Mouse (Mus musculus): Measurements from ENCODE around the gene Cntfr. TPM values are rescaled to one million over a fixed set of nuclear protein-coding genes. Genes with fewer than 3 reads are reported as not detected.

The Cntfr gene
- polyA plus RNA-seq, 1 experiment from 2014 or later, result 8.2 TPM

GRCm38 (mm10) chr4:41682789-41683188 is 14.1 kb downstream of the Cntfr start:
- no peak overlapping the region for H3K9ac ChIP-seq
- no peak overlapping the region for H3K4me3 ChIP-seq (ENCODE audit: low read depth, low read length)
- peaks cover 29% of the 10 kb centered on the region for H3K4me1 ChIP-seq (ENCODE audit: insufficient read depth)
- WGBS, result 18% methylated on average over 6 of the region's 6 CpGs
- DNase-seq (no peak), ATAC-seq (ENCODE audit: insufficient read depth) (no peak)
- no peaks in the 10 kb centered on the region for H3K9me3 ChIP-seq (ENCODE audit: low read depth, low read length)
- H3K27me3 ChIP-seq (ENCODE audit: insufficient read depth, low read length), result peaks cover 2% of the 10 kb centered on the region; the same call in 1 of the 2 replicates
- 0 out of 2 replicates have a peak, but pooled peaks cover 2% of the 10 kb centered on the region for H3K36me3 ChIP-seq (ENCODE audit: insufficient read depth)
- TF ChIP-seq CTCF (IDR thresholded peaks at IDR 0.05; ENCODE audit: low read depth), result no peak
- peak overlapping the region; percentile 76; the same call in 1 of the 2 replicates for H3K27ac ChIP-seq (ENCODE audit: low read depth)
- H3K4me2 ChIP-seq, result peak overlapping the region; percentile 38

- no peak overlapping the region for H3K9ac ChIP-seq
- H3K4me1 ChIP-seq (ENCODE audit: insufficient read depth), result peaks cover 33% of the 10 kb centered on the region
- ATAC-seq (ENCODE audit: insufficient read depth), result no peak
- peak overlapping the region; percentile 76; the same call in 1 of the 2 replicates for H3K27ac ChIP-seq (ENCODE audit: low read depth)
- H3K27me3 ChIP-seq (ENCODE audit: insufficient read depth, low read length), result peaks cover 2% of the 10 kb centered on the region; the same call in 1 of the 2 replicates
- H3K4me3 ChIP-seq (ENCODE audit: low read depth, low read length), result no peak overlapping the region
- peak; percentile 66 for DNase-seq
- 0 out of 2 replicates have a peak, but pooled peaks cover 2% of the 10 kb centered on the region for H3K36me3 ChIP-seq (ENCODE audit: insufficient read depth)
- H3K4me2 ChIP-seq, result no peak overlapping the region
- H3K9me3 ChIP-seq (ENCODE audit: low read depth, low read length), result no peaks in the 10 kb centered on the region
- no peak for TF ChIP-seq CTCF (IDR thresholded peaks at IDR 0.05; ENCODE audit: low read depth)
- 42% methylated on average over 10 of the region's 10 CpGs for WGBS
These were observed 14.9 kb downstream of the Cntfr start for GRCm38 (mm10) chr4:41681947-41682346.

DNA sequence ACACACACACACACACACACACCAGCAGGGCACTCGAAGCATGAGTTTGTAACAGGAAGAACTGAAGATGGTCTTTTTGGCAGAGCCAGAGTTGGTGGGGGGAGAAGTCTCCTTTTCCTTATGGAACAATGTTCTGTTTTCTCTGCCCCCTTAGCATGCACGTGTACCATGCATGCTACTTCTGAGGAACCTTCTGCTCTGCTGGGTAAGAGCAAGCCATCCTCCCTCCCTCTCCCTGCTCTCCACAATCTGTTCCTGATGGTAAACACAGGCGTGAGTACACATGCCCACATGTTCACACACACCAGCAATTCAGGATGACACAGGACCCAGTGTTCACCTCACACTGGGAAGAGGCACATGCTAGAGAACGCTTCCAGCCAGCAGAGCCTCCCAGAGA is 15.7 kb downstream of the Cntfr start:
- no peak overlapping the region for H3K4me2 ChIP-seq
- peaks cover 40% of the 10 kb centered on the region for H3K4me1 ChIP-seq (ENCODE audit: insufficient read depth)
- DNase-seq (no peak), ATAC-seq (ENCODE audit: insufficient read depth) (no peak)
- H3K27ac ChIP-seq (ENCODE audit: low read depth), result no peak overlapping the region
- 55% methylated on average over 4 of the region's 4 CpGs for WGBS
- H3K9me3 ChIP-seq (ENCODE audit: low read depth, low read length), result no peaks in the 10 kb centered on the region
- H3K36me3 ChIP-seq (ENCODE audit: insufficient read depth), result 0 out of 2 replicates have a peak, but pooled peaks cover 2% of the 10 kb centered on the region
- H3K27me3 ChIP-seq (ENCODE audit: insufficient read depth, low read length), result peaks cover 2% of the 10 kb centered on the region; the same call in 1 of the 2 replicates
- no peak overlapping the region for H3K9ac ChIP-seq
- no peak overlapping the region for H3K4me3 ChIP-seq (ENCODE audit: low read depth, low read length)
- no peak for TF ChIP-seq CTCF (IDR thresholded peaks at IDR 0.05; ENCODE audit: low read depth)

GRCm38 (mm10) chr4:41679291-41679690 is 17.6 kb downstream of the Cntfr start:
- no peak for TF ChIP-seq CTCF (IDR thresholded peaks at IDR 0.05; ENCODE audit: low read depth)
- Histone ChIP-seq H3K4me3 (ENCODE audit: low read depth, low read length) (no peak overlapping the region), H3K4me2 (no peak overlapping the region), H3K27me3 (ENCODE audit: insufficient read depth, low read length) (peaks cover 2% of the 10 kb centered on the region; the same call in 1 of the 2 replicates), H3K9ac (0 out of 2 replicates have a peak overlapping the region, but pooled peaks have one; percentile 24), H3K4me1 (ENCODE audit: insufficient read depth) (peaks cover 44% of the 10 kb centered on the region), H3K36me3 (ENCODE audit: insufficient read depth) (0 out of 2 replicates have a peak, but pooled peaks cover 2% of the 10 kb centered on the region), H3K27ac (ENCODE audit: low read depth) (peak overlapping the region; percentile 5), H3K9me3 (ENCODE audit: low read depth, low read length) (no peaks in the 10 kb centered on the region)
- DNase-seq (peak; percentile 55), ATAC-seq (ENCODE audit: insufficient read depth) (peak; percentile 29; the same call in 1 of the 2 replicates)
- 30% methylated on average over 1 of the region's 2 CpGs for WGBS

GRCm38 (mm10) chr4:41678863-41679262 is 18.0 kb downstream of the Cntfr start:
- DNase-seq, result no peak
- no peak overlapping the region for H3K4me2 ChIP-seq
- H3K9ac ChIP-seq, result 0 out of 2 replicates have a peak overlapping the region, but pooled peaks have one; percentile 24
- no peak overlapping the region for H3K4me3 ChIP-seq (ENCODE audit: low read depth, low read length)
- peak overlapping the region; percentile 5; the same call in 1 of the 2 replicates for H3K27ac ChIP-seq (ENCODE audit: low read depth)
- ATAC-seq (ENCODE audit: insufficient read depth), result no peak
- peaks cover 44% of the 10 kb centered on the region for H3K4me1 ChIP-seq (ENCODE audit: insufficient read depth)
- H3K36me3 ChIP-seq (ENCODE audit: insufficient read depth), result 0 out of 2 replicates have a peak, but pooled peaks cover 2% of the 10 kb centered on the region
- H3K27me3 ChIP-seq (ENCODE audit: insufficient read depth, low read length), result peaks cover 2% of the 10 kb centered on the region
- TF ChIP-seq CTCF (IDR thresholded peaks at IDR 0.05; ENCODE audit: low read depth), result no peak
- 46% methylated on average over 6 of the region's 6 CpGs for WGBS
- no peaks in the 10 kb centered on the region for H3K9me3 ChIP-seq (ENCODE audit: low read depth, low read length)

GRCm38 (mm10) chr4:41677006-41677629 is 19.8 kb downstream of the Cntfr start:
- 34% methylated on average over 13 of the region's 13 CpGs for WGBS
- DNase-seq, result peak; percentile 93
- 0 out of 2 replicates have a peak, but pooled peaks cover 2% of the 10 kb centered on the region for H3K36me3 ChIP-seq (ENCODE audit: insufficient read depth)
- peak overlapping the region; percentile 13; the same call in 1 of the 2 replicates for H3K9ac ChIP-seq
- H3K4me3 ChIP-seq (ENCODE audit: low read depth, low read length), result no peak overlapping the region
- H3K27ac ChIP-seq (ENCODE audit: low read depth), result peak overlapping the region; percentile 80; the same call in 1 of the 2 replicates
- peak overlapping the region; percentile 31 for H3K4me2 ChIP-seq
- peaks cover 39% of the 10 kb centered on the region for H3K4me1 ChIP-seq (ENCODE audit: insufficient read depth)
- H3K27me3 ChIP-seq (ENCODE audit: insufficient read depth, low read length), result peaks cover 4% of the 10 kb centered on the region
- no peak for TF ChIP-seq CTCF (IDR thresholded peaks at IDR 0.05; ENCODE audit: low read depth)
- peak; percentile 85 for ATAC-seq (ENCODE audit: insufficient read depth)
- no peaks in the 10 kb centered on the region for H3K9me3 ChIP-seq (ENCODE audit: low read depth, low read length)
